Mouse (Mus musculus) limb, embryonic 11.5 days (tissue): ENCODE results near the gene Tor1aip1. TPM values are rescaled to one million over a fixed set of nuclear protein-coding genes. Genes with fewer than 3 reads are reported as not detected.

Experiments
- polyA plus RNA-seq: library from polyadenylated mRNA; unstranded; fragments of >200 nt; fragmentation: Nextera tagmentation; extraction: Ambion mirVana; gene quantifications from 2 replicates; pipeline ENCODE4 v1.2.1, GENCODE M21; 2014

Gene Tor1aip1
- polyA plus RNA-seq, 1 experiment from 2014 or later, result 42.3 TPM

Other genes with a start within 250 kb of the Tor1aip1 start
- gene Qsox1, start 223.6 kb downstream of the Tor1aip1 start, polyA plus RNA-seq, result 7.6 and 7.7 TPM in 2 replicates
- gene Cep350, start 63.2 kb downstream of the Tor1aip1 start, polyA plus RNA-seq, result 6.2 and 7.1 TPM in 2 replicates
- 130 and 136 TPM in 2 replicates for gene Tor1aip2, start 1.1 kb downstream of the Tor1aip1 start, polyA plus RNA-seq
- 0.35 and 0.39 TPM in 2 replicates for gene Fam163a, start 168.5 kb upstream of the Tor1aip1 start, polyA plus RNA-seq